Comparison of ENCODE assay signal across 15 mouse cellular contexts in genomic region chr16:9671222-9671621, GRCm38 (mm10).
"Had no signal": no experiment of that assay in that cellular context is flagged by ENCODE, and none has a peak within 500 bp of the region (broad histone marks: within the 10 kb centered on the region; RNA-seq: fewer than 3 reads in every experiment).

No protein-coding gene starts in this region.

- H3K27me3 ChIP-seq: intestine, embryonic 15.5 days; limb, embryonic 12.5 days; liver, embryonic 15.5 days; lung, embryonic 15.5 days; midbrain, embryonic 15.5 days; neural tube, embryonic 13.5 days had no signal

- H3K4me1 ChIP-seq: intestine, embryonic 15.5 days; limb, embryonic 12.5 days; liver, embryonic 15.5 days; lung, embryonic 15.5 days had no signal

- DNase-seq: kidney, adult 18-20 months; kidney, postnatal 10 days; retina, postnatal 1 day; right cerebral cortex, postnatal 4 days; spleen, adult 18-20 months; thymus, adult 18-20 months; thymus, postnatal 25 days had no signal

- H3K4me2 ChIP-seq: intestine, embryonic 15.5 days; limb, embryonic 12.5 days; liver, embryonic 11.5 days; liver, embryonic 15.5 days; lung, embryonic 15.5 days; midbrain, embryonic 15.5 days; neural tube, embryonic 13.5 days had no signal

- H3K9ac ChIP-seq: intestine, embryonic 15.5 days; limb, embryonic 12.5 days; liver, embryonic 15.5 days; lung, embryonic 15.5 days; midbrain, embryonic 15.5 days; neural tube, embryonic 13.5 days had no signal

- H3K36me3 ChIP-seq: intestine, embryonic 15.5 days; limb, embryonic 12.5 days; liver, embryonic 15.5 days; lung, embryonic 15.5 days; midbrain, embryonic 10.5 days; midbrain, embryonic 15.5 days; neural tube, embryonic 13.5 days had no signal

- H3K27ac ChIP-seq: intestine, embryonic 15.5 days; limb, embryonic 12.5 days; liver, embryonic 15.5 days; lung, embryonic 15.5 days; midbrain, embryonic 10.5 days had no signal

- H3K9me3 ChIP-seq: intestine, embryonic 15.5 days; limb, embryonic 12.5 days; liver, embryonic 15.5 days; lung, embryonic 15.5 days; midbrain, embryonic 10.5 days; midbrain, embryonic 15.5 days; neural tube, embryonic 13.5 days had no signal

- H3K4me3 ChIP-seq: intestine, embryonic 15.5 days; limb, embryonic 12.5 days; liver, embryonic 15.5 days; lung, embryonic 15.5 days; midbrain, embryonic 10.5 days; midbrain, embryonic 15.5 days; neural tube, embryonic 13.5 days had no signal

- ATAC-seq: intestine, embryonic 15.5 days had no signal
